In genomic region chr2:70661715-70662495, GRCm38 (mm10) we compare ENCODE assay signal across 8 mouse cellular contexts. TPM values are rescaled to one million over a fixed set of nuclear protein-coding genes. Genes with fewer than 3 reads are reported as not detected.
DNase-seq lines count a peak whose midpoint lies in the region; ATAC-seq and TF ChIP-seq lines count a peak whose summit lies in the region.

TSS of gene Gm26558 (minus strand) at chr2:70662108.

- peak within 1 kb of the TSS; percentile 73 for H3K4me2 ChIP-seq in intestine, postnatal 0 days (replicated peaks; ENCODE audit: low read depth)

- peak within 1 kb of the TSS; percentile 94 for H3K27ac ChIP-seq in forebrain, embryonic 10.5 days
- H3K27ac ChIP-seq in intestine, postnatal 0 days (ENCODE audit: low read depth, low read length) = peak within 1 kb of the TSS; percentile 98

- H3K9ac ChIP-seq in intestine, postnatal 0 days (ENCODE audit: low read depth, low read length) = peak within 1 kb of the TSS; percentile 99

- TF ChIP-seq CTCF in intestine, postnatal 0 days (IDR thresholded peaks at IDR 0.05; ENCODE audit: low read depth) = no peak

- intact Hi-C loops in left cerebral cortex, postnatal 4 days (cut with DNase I) = loop anchor here (10.0 kb wide), 1 partner anchor 537 kb away; no protein-coding TSS in a partner anchor

- ATAC-seq in cerebellum, adult (ENCODE audit: insufficient number of reproducible peaks, low FRiP score, low TSS enrichment) = peak; percentile 63
- peak; percentile 62 for ATAC-seq in intestine, postnatal 0 days
- ATAC-seq in megakaryocyte progenitor cell, adult 5-6 weeks (replicated peaks; ENCODE audit: poor library complexity) = peak; percentile 16

- H3K4me3 ChIP-seq in forebrain, embryonic 10.5 days = peak within 1 kb of the TSS; percentile 91
- peak within 1 kb of the TSS; percentile 86 for H3K4me3 ChIP-seq in intestine, postnatal 0 days (ENCODE audit: low read depth, low read length)

- H3K4me1 ChIP-seq in forebrain, embryonic 10.5 days = peaks cover 24% of the 10 kb centered on the region
- 0 out of 2 replicates have a peak, but pooled peaks cover 3% of the 10 kb centered on the region for H3K4me1 ChIP-seq in intestine, postnatal 0 days (replicated peaks; ENCODE audit: control insufficient read depth, insufficient read depth, low read length)

- no peak for DNase-seq in cerebellum, adult 8-10 months
- peak; percentile 12 to 19 for DNase-seq in thymus, postnatal 10 days (ENCODE audit: low spot score in 2 of 2)
- DNase-seq in thymus, postnatal 14 days = no peak
- peak; percentile 66 for DNase-seq in forebrain, embryonic 10.5 days (ENCODE audit: extremely low spot score, low spot score)
- DNase-seq in left cerebral cortex, postnatal 4 days = no peak

- H3K36me3 ChIP-seq in forebrain, embryonic 10.5 days (replicated peaks) = peaks cover 32% of the 10 kb centered on the region
- 0 out of 2 replicates have a peak, but pooled peaks cover 3% of the 10 kb centered on the region for H3K36me3 ChIP-seq in intestine, postnatal 0 days (ENCODE audit: control insufficient read depth, insufficient read depth)

- H3K9me3 ChIP-seq in forebrain, embryonic 10.5 days = no peaks in the 10 kb centered on the region
- H3K9me3 ChIP-seq in intestine, postnatal 0 days (ENCODE audit: control insufficient read depth) = no peaks in the 10 kb centered on the region

- under 1% methylated on average over 54 of the region's 54 CpGs for WGBS in forebrain, embryonic 10.5 days
- WGBS in intestine, postnatal 0 days = under 1% methylated on average over 54 of the region's 54 CpGs

- no peaks in the 10 kb centered on the region for H3K27me3 ChIP-seq in forebrain, embryonic 10.5 days (ENCODE audit: poor library complexity, severe bottlenecking)
- H3K27me3 ChIP-seq in intestine, postnatal 0 days (replicated peaks; ENCODE audit: control insufficient read depth, insufficient read depth, low read length) = no peaks in the 10 kb centered on the region

RNA-seq across cellular contexts. Expression of gene Gm26558, which starts in this region (rescaled TPM):
- polyA plus RNA-seq in forebrain, embryonic 10.5 days (2016; fragmentation: Nextera tagmentation; extraction: Ambion mirVana) = 3.1 and 3.2 TPM in 2 replicates
- 2.8 and 3.1 TPM in 2 replicates for polyA plus RNA-seq in intestine, postnatal 0 days (2015; fragmentation: Nextera tagmentation; extraction: Ambion mirVana)
- total RNA-seq in megakaryocyte progenitor cell, adult 5-6 weeks (2015) = not detected in 2 replicates
- total RNA-seq in megakaryocyte progenitor cell, adult 5-6 weeks (2017) = not detected in 2 replicates
- 1 to 10 TPM; 1.4 to 1.7 TPM for total RNA-seq in left cerebral cortex, postnatal 4 days (2021)

Comparison
In these comparisons a context has a peak if more than half of its experiments do, and no peak if none do; other contexts are left out.
1. DNase-seq: peak in thymus, postnatal 10 days (2 of 2) and forebrain, embryonic 10.5 days (single experiment); none in cerebellum, adult 8-10 months (single experiment), thymus, postnatal 14 days (single experiment) and left cerebral cortex, postnatal 4 days (single experiment).
2. Peak in ATAC-seq in megakaryocyte progenitor cell, adult 5-6 weeks; RNA of the gene not detected or under 1 TPM.
3. Peak in every context shown above with its lines, with median percentiles within 50 percentile points of each other: ATAC-seq.